Mouse (Mus musculus): Measurements from ENCODE around the gene Akap9. TPM values are rescaled to one million over a fixed set of nuclear protein-coding genes. Genes with fewer than 3 reads are reported as not detected.
"Not testable (repeated sequence)": the region's sequence is repeated elsewhere in the genome, so short reads cannot be mapped to it uniquely, and the experiment has no call there.

Akap9 gene
- 54.4 and 69.8 TPM in 2 replicates for polyA plus RNA-seq (2014; fragmentation: Nextera tagmentation; extraction: Ambion mirVana)

- Histone ChIP-seq H3K4me2 (peak within 1 kb of the TSS; percentile 87), H3K36me3 (ENCODE audit: control insufficient read depth, insufficient read depth, low read length) (no peaks in the 10 kb centered on the region), H3K4me3 (ENCODE audit: low read depth, low read length) (peak within 1 kb of the TSS; percentile 91), H3K27ac (ENCODE audit: low read depth, low read length) (peak within 1 kb of the TSS; percentile 70), H3K9me3 (ENCODE audit: control insufficient read depth, low read length) (no peaks in the 10 kb centered on the region), H3K4me1 (replicated peaks; ENCODE audit: control insufficient read depth, insufficient read depth, low read length) (peaks cover 9% of the 10 kb centered on the region), H3K27me3 (replicated peaks; ENCODE audit: control insufficient read depth, insufficient read depth, low read length) (no peaks in the 10 kb centered on the region), H3K9ac (ENCODE audit: low read depth, low read length) (peak within 1 kb of the TSS; percentile 97)
- ATAC-seq (replicated peaks; ENCODE audit: low FRiP score) = peak; percentile 89
- WGBS = 0% methylated on average over 58 of the region's 82 CpGs
- peak; percentile 86 for DNase-seq (ENCODE audit: low spot score)
These were observed at the start of gene Akap9 for GRCm38 (mm10) chr5:3927801-3928689. TSS of gene Akap9 (plus strand) at chr5:3928054.

GRCm38 (mm10) chr5:3886862-3887261 is 41.0 kb upstream of the Akap9 start:
- WGBS = 78% methylated on average over 6 of the region's 7 CpGs
- not testable (repeated sequence) for H3K4me2 ChIP-seq; DNase-seq (ENCODE audit: low spot score)

GRCm38 (mm10) chr5:3889201-3889600 is 38.7 kb upstream of the Akap9 start:
- H3K27me3 ChIP-seq (replicated peaks; ENCODE audit: control insufficient read depth, insufficient read depth, low read length) = no peaks in the 10 kb centered on the region
- no peak overlapping the region for H3K27ac ChIP-seq (ENCODE audit: low read depth, low read length)
- no peak overlapping the region for H3K9ac ChIP-seq (ENCODE audit: low read depth, low read length)
- ATAC-seq (replicated peaks; ENCODE audit: low FRiP score) (no peak), DNase-seq (ENCODE audit: low spot score) (no peak)
- H3K4me3 ChIP-seq (ENCODE audit: low read depth, low read length) = no peak overlapping the region
- H3K4me2 ChIP-seq = no peak overlapping the region
- H3K4me1 ChIP-seq (replicated peaks; ENCODE audit: control insufficient read depth, insufficient read depth, low read length) = no peaks in the 10 kb centered on the region
- no peaks in the 10 kb centered on the region for H3K9me3 ChIP-seq (ENCODE audit: control insufficient read depth, low read length)
- H3K36me3 ChIP-seq (ENCODE audit: control insufficient read depth, insufficient read depth, low read length) = no peaks in the 10 kb centered on the region

More at GRCm38 (mm10) chr5:3886862-3887261, 41.0 kb upstream of the Akap9 start:
- H3K4me3 ChIP-seq (ENCODE audit: low read depth, low read length); H3K36me3 ChIP-seq (ENCODE audit: control insufficient read depth, insufficient read depth, low read length); ATAC-seq (replicated peaks; ENCODE audit: low FRiP score); H3K4me1 ChIP-seq (replicated peaks; ENCODE audit: control insufficient read depth, insufficient read depth, low read length); H3K9me3 ChIP-seq (ENCODE audit: control insufficient read depth, low read length); H3K9ac ChIP-seq (ENCODE audit: low read depth, low read length); H3K27me3 ChIP-seq (replicated peaks; ENCODE audit: control insufficient read depth, insufficient read depth, low read length); H3K27ac ChIP-seq (ENCODE audit: low read depth, low read length): not testable (repeated sequence)

GRCm38 (mm10) chr5:3893459-3894293 is 34.2 kb upstream of the Akap9 start, which contains the start of gene Mterf1a:
TSS of gene Mterf1a (minus strand) at chr5:3893933.
- WGBS = 6% methylated on average over 6 of the region's 47 CpGs
- ATAC-seq (replicated peaks; ENCODE audit: low FRiP score) = peak; percentile 100
- H3K27ac ChIP-seq (ENCODE audit: low read depth, low read length); H3K9me3 ChIP-seq (ENCODE audit: control insufficient read depth, low read length); H3K27me3 ChIP-seq (replicated peaks; ENCODE audit: control insufficient read depth, insufficient read depth, low read length); H3K36me3 ChIP-seq (ENCODE audit: control insufficient read depth, insufficient read depth, low read length); H3K4me1 ChIP-seq (replicated peaks; ENCODE audit: control insufficient read depth, insufficient read depth, low read length); DNase-seq (ENCODE audit: low spot score): not testable (repeated sequence)
- Histone ChIP-seq H3K9ac (ENCODE audit: low read depth, low read length) (peak within 1 kb of the TSS; percentile 67), H3K4me2 (peak within 1 kb of the TSS; percentile 75), H3K4me3 (ENCODE audit: low read depth, low read length) (peak within 1 kb of the TSS; percentile 58)

GRCm38 (mm10) chr5:3894294-3894619 is 33.6 kb upstream of the Akap9 start:
- not testable (repeated sequence) for H3K4me2 ChIP-seq; H3K36me3 ChIP-seq (ENCODE audit: control insufficient read depth, insufficient read depth, low read length); H3K9me3 ChIP-seq (ENCODE audit: control insufficient read depth, low read length); H3K4me1 ChIP-seq (replicated peaks; ENCODE audit: control insufficient read depth, insufficient read depth, low read length); H3K27ac ChIP-seq (ENCODE audit: low read depth, low read length); H3K9ac ChIP-seq (ENCODE audit: low read depth, low read length); ATAC-seq (replicated peaks; ENCODE audit: low FRiP score); H3K4me3 ChIP-seq (ENCODE audit: low read depth, low read length); DNase-seq (ENCODE audit: low spot score); H3K27me3 ChIP-seq (replicated peaks; ENCODE audit: control insufficient read depth, insufficient read depth, low read length)
- 91% methylated on average over 4 of the region's 4 CpGs for WGBS

GRCm38 (mm10) chr5:3905471-3905870 is 22.4 kb upstream of the Akap9 start:
- no peak overlapping the region for H3K4me2 ChIP-seq
- DNase-seq (ENCODE audit: low spot score) (no peak), ATAC-seq (replicated peaks; ENCODE audit: low FRiP score) (no peak)
- H3K4me3 ChIP-seq (ENCODE audit: low read depth, low read length) = no peak overlapping the region
- H3K27ac ChIP-seq (ENCODE audit: low read depth, low read length) = no peak overlapping the region
- no peaks in the 10 kb centered on the region for H3K4me1 ChIP-seq (replicated peaks; ENCODE audit: control insufficient read depth, insufficient read depth, low read length)
- H3K27me3 ChIP-seq (replicated peaks; ENCODE audit: control insufficient read depth, insufficient read depth, low read length) = no peaks in the 10 kb centered on the region
- 52% methylated on average over 2 of the region's 2 CpGs for WGBS
- H3K9me3 ChIP-seq (ENCODE audit: control insufficient read depth, low read length) = no peaks in the 10 kb centered on the region
- H3K9ac ChIP-seq (ENCODE audit: low read depth, low read length) = no peak overlapping the region
- H3K36me3 ChIP-seq (ENCODE audit: control insufficient read depth, insufficient read depth, low read length) = no peaks in the 10 kb centered on the region

- Histone ChIP-seq H3K4me1 (replicated peaks; ENCODE audit: control insufficient read depth, insufficient read depth, low read length) (0 out of 2 replicates have a peak, but pooled peaks cover 3% of the 10 kb centered on the region), H3K9me3 (ENCODE audit: control insufficient read depth, low read length) (no peaks in the 10 kb centered on the region), H3K27me3 (replicated peaks; ENCODE audit: control insufficient read depth, insufficient read depth, low read length) (no peaks in the 10 kb centered on the region), H3K27ac (ENCODE audit: low read depth, low read length) (no peak overlapping the region), H3K9ac (ENCODE audit: low read depth, low read length) (no peak overlapping the region), H3K36me3 (ENCODE audit: control insufficient read depth, insufficient read depth, low read length) (no peaks in the 10 kb centered on the region), H3K4me3 (ENCODE audit: low read depth, low read length) (no peak overlapping the region), H3K4me2 (no peak overlapping the region)
- 87% methylated on average over 2 of the region's 2 CpGs for WGBS
- DNase-seq (ENCODE audit: low spot score) (no peak), ATAC-seq (replicated peaks; ENCODE audit: low FRiP score) (no peak)
These were observed 5.5 kb upstream of the Akap9 start for GRCm38 (mm10) chr5:3922350-3922749.

- H3K4me1 ChIP-seq (replicated peaks; ENCODE audit: control insufficient read depth, insufficient read depth, low read length) = peaks cover 9% of the 10 kb centered on the region
- no peaks in the 10 kb centered on the region for H3K9me3 ChIP-seq (ENCODE audit: control insufficient read depth, low read length)
- DNase-seq (ENCODE audit: low spot score) (no peak), ATAC-seq (replicated peaks; ENCODE audit: low FRiP score) (no peak)
- H3K4me2 ChIP-seq = no peak overlapping the region
- no peak overlapping the region for H3K27ac ChIP-seq (ENCODE audit: low read depth, low read length)
- no peaks in the 10 kb centered on the region for H3K27me3 ChIP-seq (replicated peaks; ENCODE audit: control insufficient read depth, insufficient read depth, low read length)
- H3K4me3 ChIP-seq (ENCODE audit: low read depth, low read length) = no peak overlapping the region
- H3K9ac ChIP-seq (ENCODE audit: low read depth, low read length) = no peak overlapping the region
- H3K36me3 ChIP-seq (ENCODE audit: control insufficient read depth, insufficient read depth, low read length) = no peaks in the 10 kb centered on the region
- 55% methylated on average over 4 of the region's 4 CpGs for WGBS
These were observed 1.2 kb upstream of the Akap9 start for GRCm38 (mm10) chr5:3926666-3927065.

All from liver, embryonic 11.5 days (tissue).